10 mouse cellular contexts compared by ENCODE assay signal in genomic region chr3:143596949-143597593, GRCm38 (mm10).
DNase-seq lines count a peak whose midpoint lies in the region; ATAC-seq and TF ChIP-seq lines count a peak whose summit lies in the region.
"Had no signal": no experiment of that assay in that cellular context is flagged by ENCODE, and none has a peak within 500 bp of the region (broad histone marks: within the 10 kb centered on the region; RNA-seq: fewer than 3 reads in every experiment).

No protein-coding gene starts in this region.

- TF ChIP-seq POLR2A in brain, embryonic 14.5 days (IDR thresholded peaks at IDR 0.05; ENCODE audit: borderline replicate concordance, extremely low read depth, insufficient read depth, insufficient read length, poor library complexity, severe bottlenecking) = no peak
- TF ChIP-seq POLR2A in lung, adult 2 months (IDR thresholded peaks at IDR 0.05; ENCODE audit: borderline replicate concordance, extremely low read depth, low read depth, low read length) = no peak

- peaks cover 2% of the 10 kb centered on the region; the same call in 1 of the 2 replicates for H3K27me3 ChIP-seq in forebrain, embryonic 12.5 days
- H3K27me3 ChIP-seq: CH12.LX had no signal

- intact Hi-C loops in heart, postnatal 10 days (cut with DNase I) = loop anchor here (10.0 kb wide), 1 partner anchor 788 kb away; no protein-coding TSS in a partner anchor

- H3K36me3 ChIP-seq in forebrain, embryonic 12.5 days (replicated peaks) = no peaks in the 10 kb centered on the region

- no peaks in the 10 kb centered on the region for H3K9me3 ChIP-seq in forebrain, embryonic 12.5 days

- no peak overlapping the region for H3K9ac ChIP-seq in forebrain, embryonic 12.5 days
- H3K9ac ChIP-seq: liver, postnatal 0 days had no signal

- no peak overlapping the region; the same call in 1 of the 2 replicates for H3K4me2 ChIP-seq in forebrain, embryonic 12.5 days

- 16% methylated on average over 11 of the region's 11 CpGs for WGBS in forebrain, embryonic 12.5 days
- WGBS in lung, adult 2 months = 39% methylated on average over 11 of the region's 11 CpGs

- TF ChIP-seq CTCF in brain, embryonic 14.5 days (IDR thresholded peaks at IDR 0.05; ENCODE audit: borderline replicate concordance, extremely low read depth, insufficient read depth, insufficient read length) = no peak
- no peak for TF ChIP-seq CTCF in lung, adult 2 months (IDR thresholded peaks at IDR 0.05; ENCODE audit: insufficient read depth, low read length)

- H3K4me3 ChIP-seq in forebrain, embryonic 12.5 days (replicated peaks) = no peak overlapping the region
- no peak overlapping the region for H3K4me3 ChIP-seq in lung, adult 2 months (replicated peaks; ENCODE audit: extremely low read depth, low read depth, low read length)

- DNase-seq in heart, adult 11 months = peak; percentile 18
- DNase-seq in heart, postnatal 10 days = no peak
- DNase-seq in 3T3-L1 (ENCODE audit: low read depth, low spot score) = peak; percentile 90
- peak; percentile 63 for DNase-seq in brain, embryonic 14.5 days (ENCODE audit: low read depth)
- no peak for DNase-seq in natural killer cell, adult 2 months (ENCODE audit: low spot score in 2 of 2)
- DNase-seq in thymus, postnatal 36 days = no peak
- DNase-seq in lung, adult 2 months = no peak
- DNase-seq: liver, postnatal 0 days had no signal

- peak; percentile 60 for ATAC-seq in forebrain, embryonic 12.5 days (ENCODE audit: low FRiP score)
- ATAC-seq: liver, postnatal 0 days had no signal

- no peak overlapping the region for H3K27ac ChIP-seq in forebrain, embryonic 12.5 days

- H3K4me1 ChIP-seq in forebrain, embryonic 12.5 days = no peaks in the 10 kb centered on the region; the same call in 1 of the 2 replicates
- H3K4me1 ChIP-seq in lung, adult 2 months (ENCODE audit: control insufficient read depth, insufficient read depth, low read length) = no peaks in the 10 kb centered on the region; the same call in 1 of the 2 replicates

Comparison
In these comparisons a context has a peak if more than half of its experiments do, and no peak if none do; other contexts are left out.
1. DNase-seq: peak in heart, adult 11 months (single experiment), 3T3-L1 (single experiment) and brain, embryonic 14.5 days (single experiment); none in heart, postnatal 10 days (0 of 2), natural killer cell, adult 2 months (0 of 2), thymus, postnatal 36 days (0 of 2) and lung, adult 2 months (single experiment).